Mouse (Mus musculus): ENCODE data around the gene Clcn2. TPM values are rescaled to one million over a fixed set of nuclear protein-coding genes. Genes with fewer than 3 reads are reported as not detected.
A peak's percentile ranks its signal among the peaks of the same experiment; 100 is the strongest.
"Not testable (repeated sequence)": the region's sequence is repeated elsewhere in the genome, so short reads cannot be mapped to it uniquely, and the experiment has no call there.

The Clcn2 gene
- total RNA-seq, 2 experiments from 2014 or later, result 56.5 to 58.7 TPM

DNA sequence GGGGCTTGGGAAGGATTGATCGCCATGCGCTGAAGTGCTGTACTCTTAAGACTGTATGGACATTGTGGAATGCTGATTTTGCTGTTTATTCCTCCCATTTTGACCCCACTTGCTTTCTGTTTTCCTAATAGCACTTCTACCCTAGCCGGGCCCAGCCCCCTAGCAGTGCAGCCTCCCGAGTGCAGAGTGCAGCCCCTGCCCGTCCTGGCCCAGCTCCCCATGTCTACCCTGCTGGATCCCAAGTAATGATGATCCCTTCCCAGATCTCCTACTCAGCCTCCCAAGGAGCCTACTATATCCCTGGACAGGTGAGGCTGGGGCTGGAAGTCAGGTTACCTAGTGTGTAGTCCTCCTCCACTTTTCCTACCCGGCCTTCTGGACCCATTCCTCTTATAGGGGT is 42.3 kb downstream of the Clcn2 start:
- intact Hi-C loops (cut with DNase I), result no loop called here
- DNase-seq (ENCODE audit: low spot score in 2 of 2), result no peak

DNA sequence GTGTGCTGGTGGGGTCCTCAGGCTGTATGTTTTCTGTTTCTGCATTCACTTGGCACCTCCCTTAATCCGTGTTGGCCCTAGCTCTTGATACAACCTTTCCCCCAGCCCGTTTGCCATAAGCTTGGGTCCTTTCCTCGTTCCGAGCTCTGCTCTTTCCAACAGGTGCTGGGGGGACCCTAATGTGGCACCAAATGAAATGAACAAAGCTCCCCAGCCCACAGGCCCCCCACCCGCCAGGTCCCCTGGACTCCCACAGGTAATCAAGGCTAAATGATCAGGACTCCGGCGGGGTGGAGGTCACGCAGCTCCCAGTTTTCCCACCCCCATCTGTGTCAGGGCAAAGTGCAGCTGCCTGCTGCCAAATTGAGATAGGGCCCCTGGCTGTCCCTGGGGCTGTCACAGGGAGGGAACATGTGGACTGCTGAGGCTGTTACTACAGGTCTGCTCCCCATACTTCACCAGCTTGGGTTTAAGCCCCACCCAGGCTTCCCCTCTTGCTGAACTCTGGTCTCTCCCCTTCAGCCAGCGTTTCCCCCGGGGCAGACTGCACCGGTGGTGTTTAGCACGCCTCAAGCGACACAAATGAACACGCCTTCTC is 43.7 kb downstream of the Clcn2 start:
- DNase-seq (ENCODE audit: low spot score in 2 of 2), result no peak

DNA sequence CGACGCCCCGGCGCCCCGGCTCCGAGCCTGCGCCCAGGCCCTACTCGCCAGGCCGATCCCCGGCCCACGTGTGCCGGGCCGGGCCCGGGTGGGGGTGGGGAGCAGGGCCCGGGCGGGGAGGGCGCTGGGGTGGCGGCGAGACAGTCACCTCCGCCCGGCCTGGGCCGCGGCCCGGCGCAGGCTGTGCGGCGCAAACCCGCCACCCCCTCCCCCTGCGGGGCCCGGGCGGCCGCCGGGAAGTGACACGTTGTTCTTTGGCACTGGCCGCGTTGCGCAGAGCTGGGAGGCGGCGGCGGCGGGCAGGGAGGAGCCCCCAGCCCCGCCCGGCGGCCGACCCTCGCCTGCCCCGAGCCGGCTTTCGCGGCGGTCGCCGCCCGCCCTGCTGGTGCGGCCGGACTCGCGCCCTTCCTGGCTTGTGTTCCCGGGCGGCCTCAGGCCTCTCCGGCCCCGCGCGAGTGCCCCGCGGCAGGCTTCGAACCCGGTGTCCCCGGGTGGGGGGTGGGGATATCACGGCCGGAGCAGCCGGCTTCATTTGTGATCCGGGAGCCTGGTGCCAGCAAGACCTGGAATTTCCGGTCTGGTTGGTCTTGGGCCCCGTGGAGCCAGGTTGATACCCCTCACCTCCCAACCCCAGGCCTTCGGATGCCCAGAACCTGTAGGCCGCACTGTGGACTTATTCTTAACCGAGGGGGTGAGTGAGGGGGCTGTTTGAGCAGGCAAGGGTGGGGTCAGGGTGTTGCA is 44.4 kb downstream of the Clcn2 start:
- DNase-seq (ENCODE audit: low spot score in 2 of 2), result peak; percentile 37 to 45
- intact Hi-C loops (cut with DNase I), result no loop called here

More for the DNA sequence above, 43.7 kb downstream of the Clcn2 start:
- intact Hi-C loops (cut with DNase I), result no loop called here

DNA sequence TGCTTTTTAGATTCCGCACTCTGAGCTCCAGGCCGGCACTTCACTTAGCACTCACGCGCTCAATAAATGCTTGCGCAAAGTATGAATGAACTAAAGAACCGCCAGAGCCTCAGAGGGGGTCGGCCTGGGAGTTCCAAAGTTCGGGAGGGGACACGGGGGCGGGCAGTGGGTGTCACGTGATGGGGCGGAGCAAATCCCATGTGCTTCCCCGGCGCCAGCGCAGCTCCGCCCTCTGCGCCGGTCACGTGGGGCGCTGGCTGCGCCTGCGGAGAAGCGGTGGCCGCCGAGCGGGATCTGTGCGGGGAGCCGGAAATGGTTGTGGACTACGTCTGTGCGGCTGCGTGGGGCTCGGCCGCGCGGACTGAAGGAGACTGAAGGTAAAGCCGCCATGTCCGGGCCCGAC is 45.0 kb downstream of the Clcn2 start:
- intact Hi-C loops (cut with DNase I), result no loop called here
- DNase-seq (ENCODE audit: low spot score in 2 of 2), result peak; percentile 94 to 97

DNA sequence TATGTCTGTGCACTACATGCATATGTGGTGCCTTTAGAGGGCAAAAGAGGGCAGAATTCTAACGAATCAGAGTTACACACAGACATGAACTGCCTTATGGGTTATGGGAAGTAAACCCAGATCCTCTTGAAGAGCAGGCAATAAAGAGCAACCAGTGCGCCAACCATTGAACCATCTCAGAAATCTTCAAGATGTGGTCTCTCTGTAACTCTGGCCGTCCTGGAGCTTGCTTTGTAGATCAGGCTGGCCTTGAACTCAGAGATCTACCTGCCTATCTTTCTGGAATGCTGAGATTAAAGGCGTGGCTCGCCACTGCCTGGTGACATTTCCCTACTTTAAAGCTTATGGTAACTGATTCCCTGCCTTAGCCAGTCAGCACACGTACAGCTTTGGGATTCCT is 45.7 kb downstream of the Clcn2 start:
- intact Hi-C loops (cut with DNase I), result no loop called here
- DNase-seq (ENCODE audit: low spot score in 2 of 2), result no peak

DNA sequence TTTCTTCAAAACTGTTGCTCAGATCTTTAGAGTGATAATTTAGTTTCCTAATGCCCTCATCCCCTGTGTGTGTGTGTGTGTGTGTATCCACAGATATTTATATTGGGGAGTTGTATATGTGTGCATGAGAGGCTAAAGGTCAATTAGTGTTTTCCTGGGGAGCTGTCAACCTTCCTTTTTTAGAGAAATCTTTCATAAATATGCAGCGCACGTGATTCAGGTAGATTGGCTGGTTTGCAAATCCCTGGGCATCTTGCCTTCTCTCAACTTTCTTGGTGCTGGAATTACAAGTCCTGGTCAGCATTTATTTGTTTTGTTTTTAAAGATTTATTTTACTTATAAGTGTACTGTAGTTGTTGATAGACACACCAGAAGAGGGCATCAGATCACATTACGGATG is 47.3 kb downstream of the Clcn2 start:
- intact Hi-C loops (cut with DNase I), result no loop called here
- no peak for DNase-seq (ENCODE audit: low spot score in 2 of 2)

DNA sequence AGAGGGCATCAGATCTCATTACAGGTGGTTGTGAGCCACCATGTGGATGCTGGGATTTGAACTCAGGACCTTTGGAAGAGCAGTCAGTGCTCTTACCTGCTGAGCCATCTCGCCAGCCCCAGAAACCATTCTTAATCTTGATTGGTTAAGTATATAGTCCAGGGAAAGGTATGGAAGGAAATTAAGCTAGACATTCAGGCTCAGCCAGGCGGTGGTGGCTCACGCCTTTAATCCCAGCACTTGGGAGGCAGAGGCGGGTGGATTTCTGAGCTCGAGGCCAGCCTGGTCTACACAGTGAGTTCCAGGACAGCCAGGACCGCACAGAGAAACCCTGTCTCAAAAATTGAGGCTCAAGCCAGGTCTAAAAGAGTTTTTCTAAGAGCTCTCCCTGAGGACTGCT is 49.5 kb downstream of the Clcn2 start, which contains the start of gene Eif4g1:
Gene Eif4g1, plus strand, starts transcription at position 301 of the 400 bp plus-strand sequence.
- DNase-seq (ENCODE audit: low spot score in 2 of 2); intact Hi-C loops (cut with DNase I): not testable (repeated sequence)

DNA sequence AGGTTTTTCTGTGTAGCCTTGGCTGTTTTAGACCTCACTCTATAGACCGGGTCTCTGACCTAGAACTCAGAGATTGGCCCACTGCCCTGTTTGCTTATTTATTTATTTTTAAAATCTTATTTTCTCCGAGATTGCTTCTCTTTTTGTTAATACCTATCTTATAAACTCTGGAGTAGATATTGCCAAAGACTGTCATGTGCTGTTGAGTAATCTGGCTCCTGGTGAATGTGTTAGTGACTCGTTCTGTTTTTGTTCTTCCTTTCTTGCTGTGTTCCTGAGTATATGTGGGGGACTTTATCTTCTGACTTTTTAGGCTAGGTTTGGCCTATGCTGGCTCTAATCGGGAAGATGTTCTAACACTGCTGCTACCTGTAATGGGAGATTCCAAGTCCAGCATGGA is 59.9 kb downstream of the Clcn2 start:
- DNase-seq (ENCODE audit: low spot score in 2 of 2), result no peak
- intact Hi-C loops (cut with DNase I), result no loop called here

DNA sequence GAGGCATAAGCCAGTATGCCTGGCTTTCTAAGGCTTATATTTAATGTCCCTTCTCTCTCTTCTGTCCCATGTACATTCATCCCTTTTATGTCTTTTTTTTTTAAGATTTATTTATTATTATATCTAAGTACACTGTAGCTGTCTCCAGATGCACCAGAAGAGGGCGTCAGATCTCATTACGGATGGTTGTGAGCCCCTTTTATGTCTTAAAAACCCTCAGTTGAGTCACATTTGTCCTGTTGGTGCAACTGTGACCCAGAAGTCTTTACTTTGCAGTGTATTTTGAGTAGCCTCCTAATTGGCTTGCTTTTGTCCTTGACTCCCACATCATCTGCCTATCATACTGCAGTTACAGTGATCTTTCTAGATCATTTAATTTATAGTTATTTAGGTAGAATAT is 64.2 kb downstream of the Clcn2 start:
- no peak for DNase-seq (ENCODE audit: low spot score in 2 of 2)
- intact Hi-C loops (cut with DNase I), result loop anchor here (5.0 kb wide), 1 partner anchor 41 kb away; the partner anchor contains the start of genes Alg3, Eef1akmt4 and Gm49333

Other genes starting within 250 kb of the Clcn2 start
- 10 to 100 TPM; 55.0 to 57.6 TPM for gene Eif2b5, start 218.9 kb downstream of the Clcn2 start, total RNA-seq (2021)
- 10 to 100 TPM; 82.2 to 86.1 TPM for gene Dvl3, start 200.8 kb downstream of the Clcn2 start, total RNA-seq (2021)
- gene Ap2m1, start 182.3 kb downstream of the Clcn2 start, total RNA-seq (2021), result 100 to 1,000 TPM; 917 to 964 TPM
- gene Abcf3, start 169.2 kb downstream of the Clcn2 start, total RNA-seq (2021), result 10 to 100 TPM; 82.9 to 86.5 TPM
- gene Vwa5b2, start 128.3 kb downstream of the Clcn2 start, total RNA-seq (2021), result 10 to 100 TPM; 58.6 to 63.8 TPM
- 1 to 10 TPM; 1.6 to 2.6 TPM for gene Eef1akmt4, start 106.2 kb downstream of the Clcn2 start, total RNA-seq (2021)
- gene Gm49333, start 106.1 kb downstream of the Clcn2 start, total RNA-seq (2021), result under 1 TPM in 1 of 2 experiments, not detected in 1; 0.34 TPM
- gene Alg3, start 106.0 kb downstream of the Clcn2 start, total RNA-seq (2021), result 10 to 100 TPM; 13.0 to 14.3 TPM
- gene Camk2n2, start 96.5 kb downstream of the Clcn2 start, total RNA-seq (2021), result 100 to 1,000 TPM; 176 to 177 TPM
- gene Ece2, start 87.9 kb downstream of the Clcn2 start, total RNA-seq (2021), result 10 to 100 TPM; 22.3 to 26.2 TPM
- gene Psmd2, start 66.1 kb downstream of the Clcn2 start, total RNA-seq (2021), result 100 to 1,000 TPM; 238 to 253 TPM
- gene Eif4g1, start 49.4 kb downstream of the Clcn2 start, total RNA-seq (2021), result 100 to 1,000 TPM; 330 to 342 TPM
- gene Fam131a, start 24.5 kb downstream of the Clcn2 start, total RNA-seq (2021), result 100 to 1,000 TPM; 381 to 399 TPM
- 10 to 100 TPM; 21.4 to 29.5 TPM for gene Polr2h, start 81 bp downstream of the Clcn2 start, total RNA-seq (2021)
- gene Chrd, start 15.4 kb upstream of the Clcn2 start, total RNA-seq (2021), result 10 to 100 TPM; 26.9 to 36.6 TPM
- 1 to 10 TPM; 3.8 to 4.5 TPM for gene Thpo, start 16.8 kb upstream of the Clcn2 start, total RNA-seq (2021)